Mouse (Mus musculus) MEL (cell line): ENCODE results near the gene Exog.

Source experiments
- NRF1 ChIP-seq: IDR thresholded peaks from 2 replicates; pipeline ENCODE4 v1.6.1; 2014; ENCODE audit warnings: low read depth, mild to moderate bottlenecking, inconsistent platforms, low read length, improper control_type of control experiment, moderate library complexity; ENCODE audit not compliant: poor library complexity, insufficient read depth, severe bottlenecking
- RAD21 ChIP-seq: IDR thresholded peaks from 2 replicates; pipeline ENCODE4 v1.6.1; 2011; ENCODE audit warnings: mild to moderate bottlenecking, low read depth, low read length, improper control_type of control experiment
- TBP ChIP-seq: IDR thresholded peaks from 2 replicates; pipeline ENCODE4 v1.8.0; 2011; ENCODE audit warnings: low read depth, low read length, improper control_type of control experiment

DNA sequence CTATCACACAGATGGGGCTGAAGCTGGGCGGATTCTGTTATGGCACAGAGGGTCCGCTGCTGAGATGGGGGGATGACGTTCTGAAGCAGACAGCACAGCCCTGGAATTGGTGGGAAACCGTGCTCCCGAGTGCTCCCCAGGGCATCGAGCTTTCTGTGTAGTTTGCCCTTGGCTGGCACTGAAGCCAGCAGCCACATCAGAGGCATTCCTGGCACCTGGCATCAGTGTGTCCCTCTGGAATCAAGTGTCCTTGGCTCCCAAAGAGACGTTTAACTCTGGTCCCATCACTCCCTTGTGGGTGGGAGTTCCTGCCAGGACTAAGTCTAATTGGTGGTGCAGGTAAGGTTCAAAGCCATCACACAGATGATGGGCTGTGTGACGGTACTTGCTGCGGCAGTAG lies 51.6 kb downstream of the Exog start:
- TF ChIP-seq TBP (no peak), RAD21 (no peak), NRF1 (no peak)
